Mouse (Mus musculus): ENCODE measurements at regions not wholly inside any gene's neighbourhood (a gene's known extent, or its start where the extent isn't known, plus 50 kb on each side); places are given as distances from the start of the nearest gene placed in this dataset.

DNA sequence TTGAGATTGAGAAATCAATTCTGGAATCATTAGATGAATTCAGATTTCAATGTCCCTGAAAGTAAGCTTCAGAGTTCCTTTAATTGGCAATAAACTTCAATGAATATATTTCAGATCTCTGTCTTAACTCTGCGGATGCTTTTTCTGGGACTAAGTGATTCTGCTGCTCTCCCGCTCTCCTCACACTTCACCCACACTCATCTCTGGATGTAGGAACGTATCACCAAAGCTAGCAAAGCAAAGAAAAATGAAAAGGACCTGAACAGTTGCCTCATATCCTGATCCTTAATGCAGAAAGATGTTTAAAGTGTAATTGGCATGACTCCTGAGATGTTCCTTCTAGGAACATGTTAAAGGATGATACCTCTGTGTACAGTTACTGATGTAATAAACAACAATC, 377.3 kb downstream of the Basp1 start:
- no peaks in the 10 kb centered on the region for H3K36me3 ChIP-seq (ENCODE audit: control insufficient read depth, insufficient read depth, low read length)
- no peaks in the 10 kb centered on the region for H3K9me3 ChIP-seq (ENCODE audit: control insufficient read depth, low read length)
- ATAC-seq (ENCODE audit: low FRiP score, low TSS enrichment) (no peak), DNase-seq (no peak)
- H3K4me1 ChIP-seq (ENCODE audit: control insufficient read depth, insufficient read depth, low read length): no peaks in the 10 kb centered on the region
- no peaks in the 10 kb centered on the region for H3K27me3 ChIP-seq (ENCODE audit: control insufficient read depth, insufficient read depth, low read length)
- 89% methylated on average over 3 of the region's 3 CpGs for WGBS
- no peak overlapping the region for H3K27ac ChIP-seq (replicated peaks; ENCODE audit: low read depth, low read length)
- no peak overlapping the region for H3K4me3 ChIP-seq (replicated peaks; ENCODE audit: low read depth, low read length)
- no peak overlapping the region for H3K9ac ChIP-seq (replicated peaks; ENCODE audit: low read length)
- no peak overlapping the region for H3K4me2 ChIP-seq (ENCODE audit: low read length)

DNA sequence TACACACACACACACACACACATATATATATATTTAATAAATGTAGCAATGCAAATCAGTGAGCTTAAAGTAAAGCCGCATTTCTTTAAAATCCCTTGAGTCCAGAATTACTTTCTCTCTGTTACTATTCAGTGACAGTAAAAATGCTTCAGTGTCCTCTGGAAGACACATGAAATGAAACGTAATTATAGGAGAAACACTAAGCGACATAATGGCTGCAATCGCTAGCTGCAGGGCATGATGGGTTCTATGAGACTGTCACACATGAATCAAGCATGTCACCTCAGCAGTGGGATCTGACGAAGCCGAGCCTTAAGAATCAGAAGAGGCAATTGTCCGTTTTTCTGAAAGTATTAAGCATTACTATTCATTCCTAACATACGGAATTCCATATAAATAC, 385.7 kb downstream of the Basp1 start:
- WGBS: 31% methylated on average over 8 of the region's 8 CpGs
- H3K9me3 ChIP-seq (ENCODE audit: control insufficient read depth, low read length): no peaks in the 10 kb centered on the region
- H3K27me3 ChIP-seq (ENCODE audit: control insufficient read depth, insufficient read depth, low read length): no peaks in the 10 kb centered on the region
- H3K4me1 ChIP-seq (ENCODE audit: control insufficient read depth, insufficient read depth, low read length): peaks cover 13% of the 10 kb centered on the region; the same call in 1 of the 2 replicates
- H3K9ac ChIP-seq (replicated peaks; ENCODE audit: low read length): 0 out of 2 replicates have a peak overlapping the region, but pooled peaks have one; percentile 12
- H3K36me3 ChIP-seq (ENCODE audit: control insufficient read depth, insufficient read depth, low read length): no peaks in the 10 kb centered on the region
- H3K4me3 ChIP-seq (replicated peaks; ENCODE audit: low read depth, low read length): no peak overlapping the region
- peak overlapping the region; percentile 73 for H3K27ac ChIP-seq (replicated peaks; ENCODE audit: low read depth, low read length)
- DNase-seq (peak; percentile 57), ATAC-seq (ENCODE audit: low FRiP score, low TSS enrichment) (no peak)
- peak overlapping the region; percentile 36 for H3K4me2 ChIP-seq (ENCODE audit: low read length)

DNA sequence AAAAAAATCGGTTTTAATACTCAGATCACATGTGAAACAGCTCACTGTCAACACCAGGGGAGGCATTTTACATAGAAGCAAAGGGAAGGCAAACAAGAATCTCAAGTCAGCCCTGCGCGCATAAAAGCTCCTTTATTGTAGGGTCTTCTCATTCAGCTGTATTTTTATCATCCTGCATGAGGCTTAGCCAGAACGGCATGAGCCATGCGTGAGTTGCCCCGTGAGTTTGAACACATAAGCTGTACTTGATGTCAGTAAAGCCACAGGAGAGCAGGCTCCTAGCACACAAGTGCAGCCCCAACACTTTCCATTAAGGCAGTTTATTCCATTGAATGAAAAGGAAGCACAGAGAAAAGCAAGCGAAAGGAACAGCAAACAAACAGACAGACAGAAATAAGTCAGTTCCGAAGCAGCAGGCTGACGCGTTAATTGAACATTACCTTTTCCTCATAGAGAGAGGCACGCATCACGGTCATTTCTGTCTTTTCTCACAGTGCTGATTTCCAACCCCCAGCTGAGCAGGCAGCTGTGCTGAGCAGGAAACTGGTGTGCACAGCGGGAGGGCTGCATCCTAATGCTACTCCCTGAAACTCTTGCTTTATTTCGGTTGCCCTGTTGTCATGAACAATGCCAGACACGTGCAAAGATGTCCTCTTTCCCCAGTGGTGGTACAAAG, 386.6 kb downstream of the Basp1 start:
- peak overlapping the region; percentile 54 for H3K9ac ChIP-seq (replicated peaks; ENCODE audit: low read length)
- peaks cover 13% of the 10 kb centered on the region; the same call in 1 of the 2 replicates for H3K4me1 ChIP-seq (ENCODE audit: control insufficient read depth, insufficient read depth, low read length)
- H3K27me3 ChIP-seq (ENCODE audit: control insufficient read depth, insufficient read depth, low read length): no peaks in the 10 kb centered on the region
- peak; percentile 87 for ATAC-seq (ENCODE audit: low FRiP score, low TSS enrichment)
- H3K27ac ChIP-seq (replicated peaks; ENCODE audit: low read depth, low read length): peak overlapping the region; percentile 90
- under 1% methylated on average over 15 of the region's 15 CpGs for WGBS
- peak overlapping the region; percentile 63 for H3K4me2 ChIP-seq (ENCODE audit: low read length)
- peak overlapping the region; percentile 36 for H3K4me3 ChIP-seq (replicated peaks; ENCODE audit: low read depth, low read length)
- no peaks in the 10 kb centered on the region for H3K36me3 ChIP-seq (ENCODE audit: control insufficient read depth, insufficient read depth, low read length)
- peak; percentile 80 for DNase-seq
- H3K9me3 ChIP-seq (ENCODE audit: control insufficient read depth, low read length): no peaks in the 10 kb centered on the region

DNA sequence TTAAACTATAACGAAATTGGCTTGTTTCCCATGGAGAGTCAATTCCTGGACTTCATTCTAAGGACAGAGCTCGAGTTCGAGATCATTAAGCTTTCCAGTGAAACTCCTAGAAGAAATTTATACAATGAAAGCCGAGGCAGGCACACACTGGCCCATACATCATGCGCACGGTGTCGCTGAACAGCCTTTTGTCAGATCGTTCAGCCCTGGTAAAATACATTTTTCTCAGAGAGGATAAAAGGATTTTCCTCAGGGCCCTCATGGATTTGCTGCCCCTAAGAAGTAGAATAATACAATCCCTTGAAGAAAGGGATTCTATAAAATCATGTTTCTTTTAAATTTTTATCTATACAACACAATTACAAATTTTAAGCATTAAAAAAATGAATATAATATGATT, 387.2 kb downstream of the Basp1 start:
- Histone ChIP-seq H3K9ac (replicated peaks; ENCODE audit: low read length) (peak overlapping the region; percentile 54; the same call in 1 of the 2 replicates), H3K4me1 (ENCODE audit: control insufficient read depth, insufficient read depth, low read length) (peaks cover 14% of the 10 kb centered on the region), H3K9me3 (ENCODE audit: control insufficient read depth, low read length) (no peaks in the 10 kb centered on the region), H3K4me2 (ENCODE audit: low read length) (peak overlapping the region; percentile 63), H3K36me3 (ENCODE audit: control insufficient read depth, insufficient read depth, low read length) (no peaks in the 10 kb centered on the region), H3K27ac (replicated peaks; ENCODE audit: low read depth, low read length) (peak overlapping the region; percentile 90), H3K27me3 (ENCODE audit: control insufficient read depth, insufficient read depth, low read length) (no peaks in the 10 kb centered on the region), H3K4me3 (replicated peaks; ENCODE audit: low read depth, low read length) (peak overlapping the region; percentile 36)
- no peak; the same call in 1 of the 2 replicates for ATAC-seq (ENCODE audit: low FRiP score, low TSS enrichment)
- DNase-seq: peak; percentile 75
- WGBS: 9% methylated on average over 8 of the region's 8 CpGs

DNA sequence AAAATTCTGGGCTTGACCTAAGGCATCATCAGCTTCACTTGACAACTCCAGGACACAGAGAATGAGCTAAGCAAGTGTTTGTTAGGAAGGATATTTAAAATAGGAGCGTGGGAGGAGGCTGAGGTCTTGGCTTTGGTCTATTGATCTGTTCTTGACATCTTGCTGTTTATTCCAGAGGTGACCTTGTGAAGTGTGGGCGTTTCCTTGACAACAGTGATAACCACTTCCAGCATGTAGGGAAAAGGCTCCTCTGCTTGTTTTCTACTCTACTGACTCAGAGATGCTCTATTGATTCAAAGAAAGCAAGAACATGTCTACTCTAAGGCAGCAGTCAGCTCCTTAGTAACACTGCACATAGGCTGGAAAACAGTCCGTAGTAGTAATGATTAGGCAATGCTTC, 392.6 kb downstream of the Basp1 start:
- H3K4me3 ChIP-seq (replicated peaks; ENCODE audit: low read depth, low read length): no peak overlapping the region
- no peaks in the 10 kb centered on the region for H3K36me3 ChIP-seq (ENCODE audit: control insufficient read depth, insufficient read depth, low read length)
- no peak overlapping the region for H3K9ac ChIP-seq (replicated peaks; ENCODE audit: low read length)
- 0 out of 2 replicates have a peak overlapping the region, but pooled peaks have one; percentile 1 for H3K4me2 ChIP-seq (ENCODE audit: low read length)
- peaks cover 28% of the 10 kb centered on the region for H3K4me1 ChIP-seq (ENCODE audit: control insufficient read depth, insufficient read depth, low read length)
- peak; percentile 38; the same call in 1 of the 2 replicates for ATAC-seq (ENCODE audit: low FRiP score, low TSS enrichment)
- H3K27ac ChIP-seq (replicated peaks; ENCODE audit: low read depth, low read length): peak overlapping the region; percentile 69
- H3K27me3 ChIP-seq (ENCODE audit: control insufficient read depth, insufficient read depth, low read length): no peaks in the 10 kb centered on the region
- WGBS: 27% methylated on average over 3 of the region's 3 CpGs
- H3K9me3 ChIP-seq (ENCODE audit: control insufficient read depth, low read length): no peaks in the 10 kb centered on the region
- peak; percentile 45 for DNase-seq

DNA sequence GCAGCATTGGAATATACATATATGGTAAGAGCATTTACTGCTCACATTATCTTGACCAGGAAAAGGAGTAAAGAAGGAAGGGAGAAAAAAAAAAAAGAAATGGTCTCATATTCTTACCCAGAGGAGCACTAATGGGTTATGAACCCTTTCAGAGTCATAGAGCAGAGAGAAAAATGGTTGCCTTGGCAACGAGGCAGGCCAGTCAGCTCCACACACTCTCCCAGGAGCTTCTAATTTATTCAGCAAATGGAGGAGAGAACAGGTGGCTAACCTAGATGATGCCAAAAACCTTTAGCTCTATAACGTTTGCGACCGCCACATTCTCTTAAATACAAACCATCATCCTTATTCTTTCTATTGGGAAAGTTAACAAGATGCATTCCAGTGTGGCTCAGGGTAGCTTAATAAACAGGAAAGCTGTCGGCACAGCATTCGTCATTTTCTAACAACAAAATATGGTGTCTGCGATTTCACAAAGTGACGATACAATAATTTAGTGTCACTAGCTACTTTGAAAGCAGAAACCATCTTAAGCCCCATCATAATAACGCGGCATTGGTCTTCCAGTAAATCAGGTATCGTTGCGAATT, 394.1 kb downstream of the Basp1 start:
- Histone ChIP-seq H3K27ac (replicated peaks; ENCODE audit: low read depth, low read length) (peak overlapping the region; percentile 84), H3K9ac (replicated peaks; ENCODE audit: low read length) (no peak overlapping the region), H3K4me3 (replicated peaks; ENCODE audit: low read depth, low read length) (no peak overlapping the region), H3K4me2 (ENCODE audit: low read length) (peak overlapping the region; percentile 23), H3K4me1 (ENCODE audit: control insufficient read depth, insufficient read depth, low read length) (peaks cover 28% of the 10 kb centered on the region), H3K36me3 (ENCODE audit: control insufficient read depth, insufficient read depth, low read length) (no peaks in the 10 kb centered on the region), H3K27me3 (ENCODE audit: control insufficient read depth, insufficient read depth, low read length) (no peaks in the 10 kb centered on the region), H3K9me3 (ENCODE audit: control insufficient read depth, low read length) (no peaks in the 10 kb centered on the region)
- WGBS: 47% methylated on average over 12 of the region's 12 CpGs
- ATAC-seq (ENCODE audit: low FRiP score, low TSS enrichment): peak; percentile 94
- peak; percentile 90 for DNase-seq

DNA sequence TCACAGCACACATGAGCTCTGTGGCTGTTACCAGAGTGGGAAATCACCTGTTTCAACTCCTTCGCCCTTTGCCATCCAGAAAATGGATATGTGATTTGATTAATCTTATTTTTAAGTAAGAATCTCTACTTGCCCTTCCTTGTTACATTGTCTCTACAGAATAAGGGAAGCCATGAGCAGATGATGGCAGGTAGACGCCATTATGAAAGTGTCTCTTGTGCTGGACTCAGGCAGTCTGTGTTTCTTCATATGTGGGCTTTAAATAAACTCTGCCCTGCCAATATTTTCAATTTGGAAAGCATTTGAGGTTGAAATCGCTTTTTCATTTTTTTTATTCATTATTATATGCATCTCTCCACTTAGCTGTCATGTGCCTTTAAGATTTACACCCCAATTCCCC, 394.6 kb downstream of the Basp1 start:
- Histone ChIP-seq H3K27me3 (ENCODE audit: control insufficient read depth, insufficient read depth, low read length) (no peaks in the 10 kb centered on the region), H3K27ac (replicated peaks; ENCODE audit: low read depth, low read length) (peak overlapping the region; percentile 84), H3K4me3 (replicated peaks; ENCODE audit: low read depth, low read length) (no peak overlapping the region), H3K9me3 (ENCODE audit: control insufficient read depth, low read length) (no peaks in the 10 kb centered on the region), H3K36me3 (ENCODE audit: control insufficient read depth, insufficient read depth, low read length) (no peaks in the 10 kb centered on the region), H3K4me2 (ENCODE audit: low read length) (peak overlapping the region; percentile 9; the same call in 1 of the 2 replicates), H3K9ac (replicated peaks; ENCODE audit: low read length) (no peak overlapping the region), H3K4me1 (ENCODE audit: control insufficient read depth, insufficient read depth, low read length) (peaks cover 28% of the 10 kb centered on the region)
- 73% methylated on average over 3 of the region's 3 CpGs for WGBS
- ATAC-seq (ENCODE audit: low FRiP score, low TSS enrichment) (no peak), DNase-seq (peak; percentile 37)

DNA sequence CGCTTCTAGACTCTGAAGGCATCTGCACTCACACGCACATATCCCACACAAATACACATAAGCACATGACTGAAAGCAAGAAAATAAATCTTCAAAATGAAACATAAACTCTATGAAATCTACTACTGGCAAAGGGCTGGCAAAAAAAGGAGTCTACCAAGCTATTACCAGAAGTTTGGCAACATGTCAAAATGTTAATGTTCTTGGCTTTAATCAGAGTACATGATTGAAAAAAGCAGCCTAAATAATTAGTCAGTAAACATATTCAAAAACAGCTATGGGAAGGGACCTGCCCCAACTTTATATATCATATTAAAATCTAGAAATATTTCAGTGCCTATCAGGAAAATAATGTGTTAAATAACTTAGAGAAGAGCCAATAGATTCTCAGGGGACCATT, 405.8 kb downstream of the Basp1 start:
- H3K9ac ChIP-seq (replicated peaks; ENCODE audit: low read length): no peak overlapping the region
- DNase-seq (no peak), ATAC-seq (ENCODE audit: low FRiP score, low TSS enrichment) (no peak)
- H3K27me3 ChIP-seq (ENCODE audit: control insufficient read depth, insufficient read depth, low read length): no peaks in the 10 kb centered on the region
- no peak overlapping the region for H3K27ac ChIP-seq (replicated peaks; ENCODE audit: low read depth, low read length)
- H3K4me3 ChIP-seq (replicated peaks; ENCODE audit: low read depth, low read length): no peak overlapping the region
- no peak overlapping the region for H3K4me2 ChIP-seq (ENCODE audit: low read length)
- no peaks in the 10 kb centered on the region for H3K4me1 ChIP-seq (ENCODE audit: control insufficient read depth, insufficient read depth, low read length)
- no peaks in the 10 kb centered on the region for H3K9me3 ChIP-seq (ENCODE audit: control insufficient read depth, low read length)
- H3K36me3 ChIP-seq (ENCODE audit: control insufficient read depth, insufficient read depth, low read length): no peaks in the 10 kb centered on the region
- WGBS: 91% methylated on average over 2 of the region's 2 CpGs

DNA sequence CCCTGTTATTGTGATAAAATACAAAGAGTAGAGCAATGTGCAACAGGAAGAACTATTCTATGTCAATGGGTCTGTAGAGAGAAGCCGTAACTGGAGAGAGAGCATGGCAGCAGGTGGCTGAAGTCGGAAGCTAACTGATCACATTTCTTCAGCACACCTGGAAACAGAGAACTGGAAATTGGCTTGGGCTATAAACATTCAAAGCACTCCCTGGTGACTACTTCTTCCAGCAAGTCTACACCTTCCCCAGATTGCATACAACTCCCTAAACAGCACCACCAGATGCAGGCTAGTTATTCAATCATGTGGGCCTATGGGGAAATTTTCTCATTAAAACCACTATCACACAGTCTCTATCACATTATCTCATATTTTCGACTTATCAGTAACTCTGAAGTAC, 413.4 kb downstream of the Basp1 start:
- no peaks in the 10 kb centered on the region for H3K4me1 ChIP-seq (ENCODE audit: control insufficient read depth, insufficient read depth, low read length)
- no peak overlapping the region for H3K27ac ChIP-seq (replicated peaks; ENCODE audit: low read depth, low read length)
- no peak overlapping the region for H3K9ac ChIP-seq (replicated peaks; ENCODE audit: low read length)
- no peak overlapping the region for H3K4me2 ChIP-seq (ENCODE audit: low read length)
- 91% methylated on average over 3 of the region's 3 CpGs for WGBS
- DNase-seq (no peak), ATAC-seq (ENCODE audit: low FRiP score, low TSS enrichment) (no peak)
- H3K27me3 ChIP-seq (ENCODE audit: control insufficient read depth, insufficient read depth, low read length): no peaks in the 10 kb centered on the region
- H3K36me3 ChIP-seq (ENCODE audit: control insufficient read depth, insufficient read depth, low read length): no peaks in the 10 kb centered on the region
- no peaks in the 10 kb centered on the region for H3K9me3 ChIP-seq (ENCODE audit: control insufficient read depth, low read length)
- no peak overlapping the region for H3K4me3 ChIP-seq (replicated peaks; ENCODE audit: low read depth, low read length)
